Mouse (Mus musculus): ENCODE results near the gene Smim14. TPM values are rescaled to one million over a fixed set of nuclear protein-coding genes. Genes with fewer than 3 reads are reported as not detected.

Smim14 gene
- polyA plus RNA-seq (2017; shearing (Covaris generic)) = 100 to 1,000 TPM; 144 to 177 TPM

DNA sequence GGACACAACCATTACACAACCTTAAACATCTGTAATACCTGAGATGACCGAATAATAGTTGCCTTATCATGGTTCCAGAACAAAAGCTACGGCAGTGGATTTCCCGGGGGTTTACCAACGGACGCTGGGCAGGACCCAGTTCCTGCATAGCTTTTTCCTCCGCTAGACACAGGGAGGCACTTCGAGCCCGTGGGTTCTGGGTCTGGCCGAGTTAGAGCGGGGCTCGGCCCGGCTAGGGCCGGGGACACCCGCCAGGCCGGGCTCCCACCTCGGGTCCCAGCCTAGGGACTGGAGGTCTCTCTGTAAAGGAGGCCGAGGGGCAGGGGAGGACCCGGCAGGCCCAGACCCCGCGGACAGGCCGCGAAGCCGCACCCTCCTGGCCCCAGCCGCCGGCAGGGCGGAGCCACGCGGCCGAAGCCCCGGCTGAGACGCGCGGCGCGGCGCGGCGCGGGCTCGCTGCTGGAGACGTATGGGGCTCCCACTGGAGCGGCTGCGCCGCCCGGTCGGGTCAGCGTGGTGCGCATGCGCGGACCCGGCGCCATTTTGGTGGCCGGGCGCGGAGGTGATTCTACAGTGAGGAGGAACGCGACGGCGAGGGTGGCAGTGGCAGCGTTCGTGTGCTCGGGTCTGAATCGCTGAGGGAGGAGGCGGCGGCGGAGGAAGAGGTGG lies at the start of gene Smim14, which contains the start of gene Ube2k:
Smim14 (minus strand) TSS at position 434 of the 669 bp plus-strand sequence.
Ube2k (plus strand) TSS at position 483 of the 669 bp plus-strand sequence.

DNA sequence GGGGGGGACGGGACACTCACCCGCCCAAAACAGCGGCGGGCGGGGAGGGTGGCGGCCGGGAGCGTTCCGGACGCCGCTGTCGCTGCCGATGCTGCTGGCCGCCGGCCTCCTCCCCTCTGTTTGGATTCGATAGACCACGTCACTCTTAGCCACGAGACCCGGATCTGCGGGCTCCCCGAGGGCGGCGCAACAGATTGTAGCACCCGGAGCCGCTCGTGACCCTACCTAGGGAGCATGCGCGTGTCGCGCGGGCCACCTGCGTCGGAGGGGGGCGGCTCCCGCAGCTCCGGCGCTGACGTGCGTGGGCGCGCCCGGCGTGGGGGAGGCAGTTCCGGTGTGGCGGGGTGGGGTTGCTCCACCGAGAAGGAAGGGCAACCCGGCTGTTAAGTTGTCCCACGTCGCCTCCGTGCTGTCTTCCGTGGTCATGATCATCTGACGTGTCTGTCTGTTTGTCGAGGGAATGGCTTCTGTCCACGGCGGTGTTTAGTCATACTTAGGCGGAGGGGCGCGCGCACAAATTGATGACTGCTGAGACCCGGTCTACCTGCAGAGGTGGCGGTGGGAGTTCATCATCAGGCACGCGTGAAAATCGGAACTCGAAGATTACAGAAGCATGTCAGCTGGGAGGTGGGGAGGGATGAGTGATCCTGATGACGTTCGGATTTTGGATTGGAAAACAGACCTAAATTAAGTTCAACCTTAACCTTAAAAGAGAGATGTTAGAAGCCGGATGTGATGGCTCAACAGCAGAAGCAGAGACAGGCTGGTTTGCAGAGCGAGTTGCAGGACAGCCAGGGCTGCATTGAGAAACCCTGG lies 44.1 kb downstream of the Smim14 start, which contains the start of gene Gm43552:
Gm43552 (minus strand) TSS at position 118 of the 816 bp plus-strand sequence.

DNA sequence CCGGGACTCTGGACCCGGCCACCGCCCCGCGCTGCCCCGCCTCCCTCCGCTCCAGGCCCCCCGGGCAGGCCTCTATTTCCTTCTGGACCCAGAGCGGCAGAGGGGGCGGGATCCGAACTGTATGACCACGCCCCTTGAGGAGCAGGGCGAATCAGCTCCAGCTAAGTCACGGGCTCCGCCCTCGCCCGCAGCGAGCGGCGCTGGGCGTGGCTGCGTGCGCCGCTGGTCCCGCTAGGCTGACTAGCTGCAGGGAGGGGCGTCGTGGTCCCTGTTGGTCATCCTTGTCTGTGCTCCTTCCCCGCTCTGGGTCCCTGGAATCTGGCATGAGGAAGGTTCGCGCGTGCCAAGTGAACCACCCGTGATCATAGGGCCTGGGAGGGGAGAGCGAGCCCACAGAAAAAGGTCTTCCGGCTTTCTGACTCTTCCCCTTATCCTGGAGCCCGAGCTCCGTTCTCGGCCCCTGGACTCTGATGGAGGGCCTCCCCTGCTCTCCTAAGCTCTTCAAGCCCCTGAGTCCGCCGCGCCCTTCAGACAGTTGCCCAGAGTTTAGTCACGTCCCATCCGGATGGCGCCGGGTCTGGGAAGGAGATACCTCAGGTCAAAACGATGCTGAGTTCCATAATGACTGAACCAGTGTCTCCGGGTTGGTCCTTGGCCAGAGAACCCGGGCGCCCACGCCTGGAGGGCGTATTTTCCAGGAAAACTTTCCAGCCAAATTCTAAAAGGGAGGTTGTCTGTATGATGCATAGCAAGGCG lies 101.0 kb downstream of the Smim14 start, which contains the start of gene Ugdh:
Ugdh (minus strand) TSS at position 144 of the 756 bp plus-strand sequence.

Other genes starting within 250 kb of the Smim14 start
- 10 to 100 TPM; 40.7 to 49.0 TPM for gene Rfc1, start 201.5 kb downstream of the Smim14 start, polyA plus RNA-seq (2017; shearing (Covaris generic))
- under 1 TPM in 1 of 2 experiments, not detected in 1; 0.23 TPM for gene Klb, start 188.9 kb downstream of the Smim14 start, polyA plus RNA-seq (2017; shearing (Covaris generic))
- gene Rpl9, start 145.7 kb downstream of the Smim14 start, polyA plus RNA-seq (2017; shearing (Covaris generic)) = 1,000 to 10,000 TPM in 1 of 2 experiments, 100 to 1,000 TPM in 1; 778 to 1,266 TPM
- gene Lias, start 145.7 kb downstream of the Smim14 start, polyA plus RNA-seq (2017; shearing (Covaris generic)) = 10 to 100 TPM; 44.5 to 59.6 TPM
- 10 to 100 TPM; 48.0 to 50.2 TPM for gene Ugdh, start 101.2 kb downstream of the Smim14 start, polyA plus RNA-seq (2017; shearing (Covaris generic))
- gene Gm43552, start 44.4 kb downstream of the Smim14 start, polyA plus RNA-seq (2017; shearing (Covaris generic)) = 1 to 10 TPM; 1.6 to 2.3 TPM
- 100 to 1,000 TPM; 119 to 129 TPM for gene Ube2k, start within 50 bp of the Smim14 start, polyA plus RNA-seq (2017; shearing (Covaris generic))
- 100 to 1,000 TPM; 110 to 158 TPM for gene Pds5a, start 161.1 kb upstream of the Smim14 start, polyA plus RNA-seq (2017; shearing (Covaris generic))
- gene N4bp2, start 226.3 kb upstream of the Smim14 start, polyA plus RNA-seq (2017; shearing (Covaris generic)) = 10 to 100 TPM in 1 of 2 experiments, 1 to 10 TPM in 1; 9.6 to 15.6 TPM

Data from activated CD4-positive, CD25-positive, alpha-beta regulatory T cell (primary cell).